Mouse (Mus musculus) MEL (cell line): Measurements from ENCODE around the gene Pkd1l1. TPM values are rescaled to one million over a fixed set of nuclear protein-coding genes. Genes with fewer than 3 reads are reported as not detected.

Source experiments
- DNase-seq: peaks from one replicate; pipeline ENCODE4 v3.0.0; 2011; ENCODE audit warnings: low read depth, low spot score
- H3K27ac ChIP-seq: 2 replicates; pipeline ENCODE4 v1.5.1; 2012; ENCODE audit warnings: low read depth, mild to moderate bottlenecking, control low read depth, low read length, moderate library complexity; ENCODE audit not compliant: control insufficient read depth
- H3K27me3 ChIP-seq, 2 experiments: fragments of 150-350 bp in 1 of 2; sonication (generic) in 1 of 2; 2 replicates each; pipeline ENCODE4 v1.6.1; 2012; ENCODE audit warnings: low read length in 2 of 2, mild to moderate bottlenecking in 2 of 2, improper control_type of control experiment in 1 of 2, moderate library complexity in 1 of 2; ENCODE audit not compliant: insufficient read depth in 2 of 2, control insufficient read depth in 1 of 2
- H3K36me3 ChIP-seq, 2 experiments: 2 replicates each; pipeline ENCODE4 v1.6.1; 2012 to 2014; ENCODE audit warnings: low read length in 2 of 2, improper control_type of control experiment in 1 of 2, inconsistent platforms in 1 of 2, mild to moderate bottlenecking in 1 of 2; ENCODE audit not compliant: insufficient read depth in 2 of 2, control insufficient read depth in 1 of 2
- H3K4me1 ChIP-seq, 2 experiments: fragments of 150-350 bp in 1 of 2; sonication (generic) in 1 of 2; 2 replicates each; pipeline ENCODE4 v1.6.1; 2012; ENCODE audit warnings: low read length in 2 of 2, improper control_type of control experiment in 1 of 2, mild to moderate bottlenecking in 1 of 2; ENCODE audit not compliant: insufficient read depth in 2 of 2, control insufficient read depth in 1 of 2
- H3K4me3 ChIP-seq, 2 experiments: fragments of 150-350 bp in 1 of 2; sonication (generic) in 1 of 2; 2 replicates each; pipeline ENCODE4 v1.5.1; 2012; ENCODE audit warnings: low read depth in 2 of 2, low read length in 2 of 2, mild to moderate bottlenecking in 2 of 2, moderate library complexity in 2 of 2, control low read depth in 1 of 2, improper control_type of control experiment in 1 of 2; ENCODE audit not compliant: control insufficient read depth in 1 of 2, insufficient read depth in 1 of 2
- H3K79me2 ChIP-seq: 2 replicates; pipeline ENCODE4 v1.6.1; 2012; ENCODE audit warnings: mild to moderate bottlenecking, low read length, moderate library complexity; ENCODE audit not compliant: control insufficient read depth, poor library complexity, insufficient read depth
- H3K9ac ChIP-seq: 2 replicates; pipeline ENCODE4 v1.6.1; 2012; ENCODE audit warnings: low read depth, mild to moderate bottlenecking, control low read depth, low read length, moderate library complexity; ENCODE audit not compliant: control insufficient read depth, poor library complexity, severe bottlenecking
- H3K9me3 ChIP-seq: fragments of 150-350 bp; sonication (generic); replicated peaks from 2 replicates; pipeline ENCODE4 v1.6.1; 2012; ENCODE audit warnings: mild to moderate bottlenecking, low read length, improper control_type of control experiment, moderate library complexity; ENCODE audit not compliant: insufficient read depth
- CHD2 ChIP-seq: IDR thresholded peaks from 2 replicates; pipeline ENCODE4 v1.6.1; 2011; ENCODE audit warnings: low read length, improper control_type of control experiment
- CTCF ChIP-seq, 3 experiments: IDR thresholded peaks in 2 of 3; conservative IDR thresholded peaks in 1 of 3; 2 replicates each; pipeline ENCODE4 v1.5.1; 2011 to 2012; ENCODE audit warnings: low read length in 3 of 3, low read depth in 2 of 3, mild to moderate bottlenecking in 2 of 3, improper control_type of control experiment in 1 of 3, inconsistent platforms in 1 of 3, mixed read lengths in 1 of 3, moderate library complexity in 1 of 3; ENCODE audit not compliant: control insufficient read depth in 1 of 3, insufficient read depth in 1 of 3, poor library complexity in 1 of 3, severe bottlenecking in 1 of 3
- E2F4 ChIP-seq: IDR thresholded peaks from 2 replicates; pipeline ENCODE4 v1.6.1; 2011; ENCODE audit warnings: low read depth, low read length, improper control_type of control experiment, borderline replicate concordance
- ETS1 ChIP-seq: IDR thresholded peaks from 2 replicates; pipeline ENCODE4 v1.6.1; 2012; ENCODE audit warnings: low read depth, mild to moderate bottlenecking, inconsistent platforms, low read length, improper control_type of control experiment, moderate library complexity
- JUND ChIP-seq: IDR thresholded peaks from 2 replicates; pipeline ENCODE4 v1.6.1; 2011; ENCODE audit warnings: low read depth, mild to moderate bottlenecking, improper control_type of control experiment, low read length
- KAT2A ChIP-seq: conservative IDR thresholded peaks from 2 replicates; pipeline ENCODE4 v1.6.1; 2012; ENCODE audit warnings: low read depth, low read length, improper control_type of control experiment, inconsistent platforms
- MAZ ChIP-seq: IDR thresholded peaks from 2 replicates; pipeline ENCODE4 v1.6.1; 2012; ENCODE audit warnings: low read depth, mild to moderate bottlenecking, inconsistent platforms, low read length, improper control_type of control experiment
- MYC ChIP-seq: IDR thresholded peaks from 2 replicates; pipeline ENCODE4 v1.6.1; 2011; ENCODE audit warnings: low read depth, mild to moderate bottlenecking, low read length, improper control_type of control experiment, moderate library complexity
- NELFE ChIP-seq: IDR thresholded peaks from 2 replicates; pipeline ENCODE4 v1.6.1; 2011; ENCODE audit warnings: low read depth, low read length, improper control_type of control experiment
- RAD21 ChIP-seq: IDR thresholded peaks from 2 replicates; pipeline ENCODE4 v1.6.1; 2011; ENCODE audit warnings: mild to moderate bottlenecking, low read depth, low read length, improper control_type of control experiment
- RCOR1 ChIP-seq: IDR thresholded peaks from 2 replicates; pipeline ENCODE4 v1.6.1; 2012; ENCODE audit warnings: low read depth, mild to moderate bottlenecking, inconsistent platforms, low read length, improper control_type of control experiment
- SMC3 ChIP-seq: IDR thresholded peaks from 2 replicates; pipeline ENCODE4 v1.6.1; 2011; ENCODE audit warnings: low read depth, low read length, improper control_type of control experiment
- UBTF ChIP-seq: IDR thresholded peaks from 2 replicates; pipeline ENCODE4 v1.6.1; 2012; ENCODE audit warnings: low read depth, mild to moderate bottlenecking, inconsistent platforms, low read length, improper control_type of control experiment, moderate library complexity, borderline replicate concordance; ENCODE audit not compliant: insufficient read depth
- USF1 ChIP-seq: IDR thresholded peaks from 2 replicates; pipeline ENCODE4 v1.6.1; 2014; ENCODE audit warnings: low read depth, mild to moderate bottlenecking, inconsistent platforms, low read length, improper control_type of control experiment, moderate library complexity
- ZKSCAN1 ChIP-seq: IDR thresholded peaks from 2 replicates; pipeline ENCODE4 v1.6.1; 2012; ENCODE audit warnings: low read depth, mild to moderate bottlenecking, inconsistent platforms, low read length, improper control_type of control experiment, moderate library complexity
- ZMIZ1 ChIP-seq: IDR thresholded peaks from 2 replicates; pipeline ENCODE4 v1.6.1; 2012; ENCODE audit warnings: low read depth, mild to moderate bottlenecking, inconsistent platforms, low read length, improper control_type of control experiment, moderate library complexity
- polyA plus RNA-seq, 2 experiments: library from polyadenylated mRNA; stranded (reverse) in 1 of 2; unstranded in 1 of 2; fragments of >175 nt in 1 of 2; fragments of >200 nt in 1 of 2; gene quantifications; 2 replicates each; pipeline versions ENCODE4 v1.2.1 to v1.2.4; 2012; ENCODE audit warnings: low replicate concordance in 2 of 2, low read depth in 1 of 2; ENCODE audit not compliant: insufficient read length in 2 of 2, insufficient read depth in 1 of 2, missing spikeins in 1 of 2
- total RNA-seq: library from RNA; depleted of rRNA; stranded (reverse); fragments of 300-350 nt; gene quantifications from 2 replicates; pipeline ENCODE4 v1.2.3, GENCODE M21; 2012

The Pkd1l1 gene
- total and polyA plus RNA-seq, 3 experiments, result not detected

- H3K36me3 ChIP-seq, result no peaks in the 10 kb centered on the region
- no peak overlapping the region for H3K9ac ChIP-seq
- DNase-seq, result no peak
- no peak overlapping the region for H3K27ac ChIP-seq
- H3K27me3 ChIP-seq, result no peaks in the 10 kb centered on the region
- no peaks in the 10 kb centered on the region for H3K4me1 ChIP-seq
- no peak for TF ChIP-seq USF1
- no peaks in the 10 kb centered on the region for H3K9me3 ChIP-seq
- H3K4me3 ChIP-seq, result no peak overlapping the region
- no peaks in the 10 kb centered on the region for H3K79me2 ChIP-seq
Observed at GRCm38 (mm10) chr11:8826609-8827008, 146.5 kb downstream of the Pkd1l1 start.

DNA sequence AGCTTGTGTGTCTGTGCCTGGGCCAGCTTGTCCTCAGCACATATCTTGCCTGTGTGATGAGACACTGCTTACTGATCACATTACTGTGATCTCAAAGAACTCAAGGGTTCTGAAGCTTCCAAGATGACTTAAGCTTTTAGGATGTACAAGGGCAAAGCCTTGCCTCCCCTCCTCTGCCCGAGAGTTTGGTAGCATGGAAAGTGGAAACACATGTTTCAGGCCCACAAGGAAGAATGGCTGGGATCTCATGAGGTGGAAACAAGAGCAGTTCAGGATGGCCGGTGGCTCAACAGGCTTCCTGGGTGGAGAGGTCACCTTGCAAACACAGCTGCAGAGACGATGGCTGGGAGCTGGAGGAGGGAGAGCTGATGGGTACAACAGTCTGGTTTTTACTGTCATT is 147.0 kb downstream of the Pkd1l1 start:
- Histone ChIP-seq H3K79me2 (no peaks in the 10 kb centered on the region), H3K4me3 (no peak overlapping the region), H3K4me1 (no peaks in the 10 kb centered on the region), H3K9me3 (no peaks in the 10 kb centered on the region), H3K9ac (no peak overlapping the region), H3K36me3 (no peaks in the 10 kb centered on the region), H3K27ac (no peak overlapping the region), H3K27me3 (no peaks in the 10 kb centered on the region)
- no peak for DNase-seq
- TF ChIP-seq RCOR1, result no peak
- no peak for TF ChIP-seq ETS1
- no peak for TF ChIP-seq MYC
- TF ChIP-seq CTCF (IDR thresholded peaks at IDR 0.05 in 2 of 3, conservative IDR thresholded peaks at IDR 0.05 in 1 of 3; ENCODE audit: control insufficient read depth in 1 of 3, insufficient read depth in 1 of 3, low read depth in 2 of 3, low read length in 3 of 3, poor library complexity in 1 of 3, severe bottlenecking in 1 of 3), result no peak
- no peak for TF ChIP-seq RAD21
- TF ChIP-seq E2F4, result no peak
- TF ChIP-seq CHD2, result no peak
- no peak for TF ChIP-seq ZKSCAN1
- no peak for TF ChIP-seq JUND
- TF ChIP-seq MAZ, result no peak

GRCm38 (mm10) chr11:8825413-8825812 is 147.7 kb downstream of the Pkd1l1 start:
- no peaks in the 10 kb centered on the region for H3K27me3 ChIP-seq
- H3K4me1 ChIP-seq, result no peaks in the 10 kb centered on the region
- H3K79me2 ChIP-seq, result no peaks in the 10 kb centered on the region
- no peak for DNase-seq
- no peak overlapping the region for H3K27ac ChIP-seq
- H3K4me3 ChIP-seq, result no peak overlapping the region
- H3K36me3 ChIP-seq, result no peaks in the 10 kb centered on the region
- TF ChIP-seq USF1, result no peak
- no peak for TF ChIP-seq KAT2A
- TF ChIP-seq MAZ, result no peak
- TF ChIP-seq CHD2, result no peak
- TF ChIP-seq NELFE, result no peak
- TF ChIP-seq SMC3, result no peak
- TF ChIP-seq UBTF, result no peak
- no peak for TF ChIP-seq RAD21
- TF ChIP-seq ZMIZ1, result no peak
- no peak overlapping the region for H3K9ac ChIP-seq
- H3K9me3 ChIP-seq, result no peaks in the 10 kb centered on the region
